Mouse (Mus musculus) myocyte (in vitro differentiated cells): ENCODE measurements around the gene Rpp14. TPM values are rescaled to one million over a fixed set of nuclear protein-coding genes. Genes with fewer than 3 reads are reported as not detected.

Source experiments
- H3K27me3 ChIP-seq: one replicate; pipeline ENCODE4 v1.6.1; 2011; ENCODE audit not compliant: control insufficient read depth, insufficient read depth, insufficient read length
- H3K36me3 ChIP-seq: one replicate; pipeline ENCODE4 v1.6.1; 2011; ENCODE audit not compliant: control insufficient read depth, insufficient read depth
- H3K4me2 ChIP-seq: one replicate; pipeline ENCODE4 v1.6.1; 2011; ENCODE audit warnings: low read depth, control low read depth
- H3K4me3 ChIP-seq: one replicate; pipeline ENCODE4 v1.5.1; 2011; ENCODE audit warnings: mild to moderate bottlenecking, control low read depth, moderate library complexity
- H3K79me2 ChIP-seq: one replicate; pipeline ENCODE4 v1.6.1; 2011; ENCODE audit not compliant: control insufficient read depth, insufficient read depth
- H3ac ChIP-seq: one replicate; pipeline ENCODE4 v1.6.1; 2011; ENCODE audit not compliant: control insufficient read depth, insufficient read length
- CEBPB ChIP-seq: IDR thresholded peaks from 2 replicates; pipeline ENCODE4 v1.6.1; 2011; ENCODE audit warnings: mild to moderate bottlenecking, moderate library complexity; ENCODE audit not compliant: poor library complexity, insufficient read depth, severe bottlenecking
- E2F4 ChIP-seq: IDR thresholded peaks from one replicate; pipeline ENCODE4 v1.6.1; 2011; ENCODE audit warnings: mild to moderate bottlenecking, control low read depth, moderate library complexity; ENCODE audit not compliant: insufficient read depth
- MAX ChIP-seq: IDR thresholded peaks from one replicate; pipeline ENCODE4 v1.6.1; 2011; ENCODE audit warnings: low read depth, mild to moderate bottlenecking, control low read depth
- MYOD1 ChIP-seq, 3 experiments: IDR thresholded peaks; one replicate each; pipeline ENCODE4 v1.6.1; 2011; ENCODE audit warnings: control low read depth in 2 of 3, low read depth in 2 of 3, mild to moderate bottlenecking in 2 of 3, moderate library complexity in 1 of 3; ENCODE audit not compliant: insufficient read length in 2 of 3, control insufficient read depth in 1 of 3
- MYOG ChIP-seq, 3 experiments: IDR thresholded peaks; one replicate each; pipeline ENCODE4 v1.6.1; 2011; ENCODE audit warnings: control low read depth in 2 of 3, low read depth in 2 of 3, mild to moderate bottlenecking in 2 of 3; ENCODE audit not compliant: insufficient read length in 2 of 3, control insufficient read depth in 1 of 3, insufficient read depth in 1 of 3
- POLR2A ChIP-seq: IDR thresholded peaks from one replicate; pipeline ENCODE4 v1.6.1; 2011; ENCODE audit warnings: low read depth, mild to moderate bottlenecking, control low read depth, moderate library complexity; ENCODE audit not compliant: insufficient read length
- POLR2AphosphoS2 ChIP-seq: IDR thresholded peaks from one replicate; pipeline ENCODE4 v1.6.1; 2011; ENCODE audit warnings: low read depth, control low read depth; ENCODE audit not compliant: insufficient read length
- REST ChIP-seq: IDR thresholded peaks from one replicate; pipeline ENCODE4 v1.6.1; 2011; ENCODE audit warnings: mild to moderate bottlenecking, control low read depth, moderate library complexity; ENCODE audit not compliant: insufficient read depth, insufficient read length
- SRF ChIP-seq: IDR thresholded peaks from one replicate; pipeline ENCODE4 v1.6.1; 2011; ENCODE audit warnings: low read depth; ENCODE audit not compliant: control insufficient read depth, insufficient read length
- TCF12 ChIP-seq: IDR thresholded peaks from one replicate; pipeline ENCODE4 v1.6.1; 2011; ENCODE audit warnings: mild to moderate bottlenecking, control low read depth; ENCODE audit not compliant: poor library complexity, insufficient read depth, severe bottlenecking
- TCF3 ChIP-seq: IDR thresholded peaks from one replicate; pipeline ENCODE4 v1.6.1; 2011; ENCODE audit warnings: low read depth, control low read depth; ENCODE audit not compliant: insufficient read length
- USF1 ChIP-seq: IDR thresholded peaks from one replicate; pipeline ENCODE4 v1.6.1; 2011; ENCODE audit warnings: low read depth, mild to moderate bottlenecking, control low read depth, moderate library complexity
- polyA plus RNA-seq: library from polyadenylated mRNA; unstranded; fragments of >200 nt; fragmentation: generic; extraction: Trizol; gene quantifications from one replicate; pipeline ENCODE4 v1.2.1, GENCODE M21; 2012; ENCODE audit warnings: missing spikeins

The Rpp14 gene
- polyA plus RNA-seq, 1 experiment: 22.2 TPM

GRCm38 (mm10) chr14:8139724-8140710 lies 59.9 kb downstream of the Rpp14 start:
- no peak overlapping the region for H3K4me2 ChIP-seq
- TF ChIP-seq MYOD1 (IDR thresholded peaks at IDR 0.05; ENCODE audit: control insufficient read depth in 1 of 3, insufficient read length in 2 of 3, low read depth in 2 of 3) (no peak), REST (no peak), MAX (no peak), E2F4 (no peak), USF1 (no peak), SRF (no peak), TCF3 (no peak), POLR2A (no peak), POLR2AphosphoS2 (no peak), TCF12 (no peak), CEBPB (no peak), MYOG (IDR thresholded peaks at IDR 0.05; ENCODE audit: control insufficient read depth in 1 of 3, insufficient read depth in 1 of 3, insufficient read length in 2 of 3, low read depth in 2 of 3) (no peak)
- H3ac ChIP-seq: no peak overlapping the region
- H3K4me3 ChIP-seq: no peak overlapping the region
- no peaks in the 10 kb centered on the region for H3K27me3 ChIP-seq
- peaks cover 13% of the 10 kb centered on the region for H3K36me3 ChIP-seq
- no peaks in the 10 kb centered on the region for H3K79me2 ChIP-seq

GRCm38 (mm10) chr14:8141131-8141530 lies 61.0 kb downstream of the Rpp14 start:
- H3K36me3 ChIP-seq: peaks cover 13% of the 10 kb centered on the region
- TF ChIP-seq REST (no peak), MYOG (IDR thresholded peaks at IDR 0.05; ENCODE audit: control insufficient read depth in 1 of 3, insufficient read depth in 1 of 3, insufficient read length in 2 of 3, low read depth in 2 of 3) (no peak), USF1 (no peak), MAX (no peak), MYOD1 (IDR thresholded peaks at IDR 0.05; ENCODE audit: control insufficient read depth in 1 of 3, insufficient read length in 2 of 3, low read depth in 2 of 3) (no peak), TCF3 (no peak), CEBPB (no peak), POLR2A (no peak), TCF12 (no peak), E2F4 (no peak), SRF (no peak), POLR2AphosphoS2 (no peak)
- H3K4me3 ChIP-seq: no peak overlapping the region
- no peak overlapping the region for H3ac ChIP-seq
- H3K4me2 ChIP-seq: no peak overlapping the region
- H3K27me3 ChIP-seq: no peaks in the 10 kb centered on the region
- no peaks in the 10 kb centered on the region for H3K79me2 ChIP-seq

Other genes with a start within 250 kb of the Rpp14 start
- not detected for gene Gm45521, start 123.1 kb upstream of the Rpp14 start, polyA plus RNA-seq
- gene Dnase1l3, start 85.8 kb upstream of the Rpp14 start, polyA plus RNA-seq: 0.86 TPM
- gene Abhd6, start 77.5 kb upstream of the Rpp14 start, polyA plus RNA-seq: 10.5 TPM
- 10.5 TPM for gene Pxk, start 17.8 kb downstream of the Rpp14 start, polyA plus RNA-seq
- 193 TPM for gene Pdhb, start 92.7 kb downstream of the Rpp14 start, polyA plus RNA-seq
- 6.3 TPM for gene Kctd6, start 133.8 kb downstream of the Rpp14 start, polyA plus RNA-seq
- 2.1 TPM for gene Acox2, start 179.0 kb downstream of the Rpp14 start, polyA plus RNA-seq
- gene Fam107a, start 237.7 kb downstream of the Rpp14 start, polyA plus RNA-seq: 4.5 TPM